Mouse (Mus musculus): ENCODE data around the gene Lrp8.

Lrp8 gene

GRCm38 (mm10) chr4:107923145-107923802, 121.2 kb downstream of the Lrp8 start, which contains the start of gene Cpt2:
Gene Cpt2, minus strand, starts transcription at chr4:107923610.
- DNase-seq, result peak; percentile 79

- DNase-seq, result no peak
Observed at GRCm38 (mm10) chr4:107923803-107924194, 121.7 kb downstream of the Lrp8 start.
